Mouse (Mus musculus): ENCODE results near the gene Cfap58.

Gene Cfap58

DNA sequence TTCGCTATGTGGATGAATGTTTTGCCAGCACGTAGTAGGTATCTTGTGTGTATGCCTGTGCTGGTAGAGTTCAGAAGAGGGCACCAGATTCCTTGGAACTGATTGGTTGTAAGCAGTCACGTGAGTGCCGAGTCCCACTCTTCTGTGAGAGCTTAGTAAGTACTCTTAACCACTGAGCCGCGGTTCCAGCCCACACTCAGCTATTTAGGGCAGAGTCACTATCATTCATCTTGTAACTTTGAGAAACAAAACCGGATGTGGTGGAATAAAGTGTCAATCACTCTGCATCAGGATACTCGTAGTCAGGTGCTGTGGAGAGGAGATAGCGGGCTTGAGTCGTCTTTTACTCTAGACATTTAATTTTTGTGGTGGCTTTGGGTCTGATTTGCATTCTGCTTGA, 86.3 kb downstream of the Cfap58 start:
- Histone ChIP-seq H3K27me3 (ENCODE audit: control insufficient read depth, insufficient read depth, low read length, poor library complexity, severe bottlenecking) (no peaks in the 10 kb centered on the region), H3K36me3 (ENCODE audit: control insufficient read depth, insufficient read depth, low read length, poor library complexity, severe bottlenecking) (no peaks in the 10 kb centered on the region)
- DNase-seq (ENCODE audit: low read depth, low spot score), result no peak

DNA sequence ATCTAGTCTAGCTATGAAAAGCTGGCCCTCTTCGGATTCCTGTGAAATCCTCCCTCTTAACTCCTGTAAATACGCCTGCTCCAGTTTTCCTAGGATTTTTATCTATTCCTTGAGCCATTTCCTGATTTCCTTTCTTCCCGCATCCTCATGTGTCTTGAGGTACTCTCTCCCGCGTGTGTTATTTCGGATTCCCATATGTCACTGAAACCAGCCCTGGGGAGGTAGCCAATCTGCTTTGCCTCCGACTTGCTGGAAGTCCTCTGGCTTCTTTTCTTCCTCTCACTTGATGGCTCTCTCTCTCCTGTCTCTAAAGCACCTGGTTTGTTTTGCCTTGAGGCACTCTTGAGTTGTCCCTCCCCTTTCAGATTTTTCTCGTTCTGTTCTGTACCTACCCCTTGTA, 87.9 kb downstream of the Cfap58 start:
- Histone ChIP-seq H3K36me3 (ENCODE audit: control insufficient read depth, insufficient read depth, low read length, poor library complexity, severe bottlenecking) (no peaks in the 10 kb centered on the region), H3K27me3 (ENCODE audit: control insufficient read depth, insufficient read depth, low read length, poor library complexity, severe bottlenecking) (no peaks in the 10 kb centered on the region)
- no peak for DNase-seq (ENCODE audit: low read depth, low spot score)

DNA sequence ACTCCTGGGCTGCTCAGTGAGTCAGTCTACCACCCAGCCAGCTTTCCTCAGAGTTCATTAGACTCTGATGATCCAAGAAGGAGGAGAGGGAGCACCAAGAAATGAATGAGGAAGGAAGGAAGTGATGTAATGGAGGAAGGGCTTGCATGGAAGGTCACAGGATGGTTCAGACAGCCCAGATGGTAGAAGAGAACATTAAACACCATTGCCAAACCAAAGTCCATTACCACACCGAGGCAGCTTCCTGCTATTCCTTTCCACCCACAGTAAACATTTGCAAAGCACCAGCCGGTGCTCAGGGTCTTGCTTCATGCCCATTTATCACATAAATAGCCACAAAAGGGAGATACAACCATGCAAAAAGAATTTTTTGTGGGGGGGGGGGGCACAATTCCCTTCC, 89.4 kb downstream of the Cfap58 start:
- H3K27me3 ChIP-seq (ENCODE audit: control insufficient read depth, insufficient read depth, low read length, poor library complexity, severe bottlenecking), result no peaks in the 10 kb centered on the region
- no peak for DNase-seq (ENCODE audit: low read depth, low spot score)
- no peaks in the 10 kb centered on the region for H3K36me3 ChIP-seq (ENCODE audit: control insufficient read depth, insufficient read depth, low read length, poor library complexity, severe bottlenecking)

DNA sequence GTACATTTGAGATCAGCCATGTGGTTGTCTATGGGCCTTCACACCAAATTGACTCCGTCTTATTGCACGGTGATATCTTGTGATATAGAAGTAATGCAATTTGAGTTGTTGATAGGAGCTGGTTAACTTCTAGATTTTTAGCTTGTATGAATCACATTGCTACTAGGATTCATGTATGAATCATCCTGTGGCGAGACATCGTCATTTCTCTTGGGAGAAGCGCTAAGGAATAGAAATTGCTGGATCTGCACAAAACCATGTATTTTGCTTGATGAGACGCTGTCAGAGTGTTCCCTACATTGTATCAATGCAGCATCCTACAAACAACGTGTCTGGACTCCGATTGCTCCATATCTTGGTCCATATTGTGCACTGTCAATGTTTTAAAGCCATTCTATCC, 102.1 kb downstream of the Cfap58 start:
- Histone ChIP-seq H3K27me3 (ENCODE audit: control insufficient read depth, insufficient read depth, low read length, poor library complexity, severe bottlenecking) (no peaks in the 10 kb centered on the region), H3K36me3 (ENCODE audit: control insufficient read depth, insufficient read depth, low read length, poor library complexity, severe bottlenecking) (no peaks in the 10 kb centered on the region)
- no peak for DNase-seq (ENCODE audit: low read depth, low spot score)

DNA sequence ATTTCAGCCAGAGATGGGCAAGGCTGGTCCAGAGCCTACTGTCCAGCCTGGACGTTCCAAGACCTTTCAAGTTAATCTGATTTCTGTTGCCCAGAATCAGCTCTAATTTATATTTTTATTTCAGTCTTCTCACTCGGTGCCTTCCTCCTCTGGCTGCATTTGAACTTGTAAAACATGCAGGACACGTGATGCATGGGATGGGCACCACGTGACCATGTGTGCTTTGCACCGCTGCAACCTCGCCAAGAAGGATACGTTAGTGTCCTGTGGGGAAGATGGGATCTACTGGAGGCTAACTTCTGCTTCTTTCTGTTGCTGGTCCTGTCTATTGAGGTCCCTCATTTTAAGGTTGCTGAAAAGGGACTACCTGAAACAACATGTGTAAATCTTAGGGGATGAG, 109.8 kb downstream of the Cfap58 start:
- H3K27me3 ChIP-seq (ENCODE audit: control insufficient read depth, insufficient read depth, low read length, poor library complexity, severe bottlenecking), result no peaks in the 10 kb centered on the region
- DNase-seq (ENCODE audit: low read depth, low spot score), result no peak
- no peaks in the 10 kb centered on the region for H3K36me3 ChIP-seq (ENCODE audit: control insufficient read depth, insufficient read depth, low read length, poor library complexity, severe bottlenecking)

DNA sequence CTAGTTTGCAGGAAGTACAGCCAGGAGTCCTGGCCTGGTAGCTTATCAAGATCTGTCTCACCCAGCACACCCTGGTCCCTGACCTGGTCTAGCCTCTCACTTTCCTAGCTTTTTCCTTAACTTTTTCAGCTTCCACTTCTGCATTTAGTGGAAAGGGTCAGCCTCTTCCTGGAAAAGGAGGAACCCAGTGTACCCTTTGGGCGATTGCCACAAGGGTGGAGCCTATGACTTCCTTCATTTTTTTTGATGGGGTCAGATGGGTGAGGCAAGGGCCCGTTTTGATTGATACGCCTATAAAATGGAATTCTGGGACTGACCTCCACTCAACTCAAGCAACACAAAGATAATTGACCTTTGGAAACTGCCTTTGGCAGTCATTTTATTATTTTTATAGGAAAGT, 111.9 kb downstream of the Cfap58 start:
- no peaks in the 10 kb centered on the region for H3K36me3 ChIP-seq (ENCODE audit: control insufficient read depth, insufficient read depth, low read length, poor library complexity, severe bottlenecking)
- H3K27me3 ChIP-seq (ENCODE audit: control insufficient read depth, insufficient read depth, low read length, poor library complexity, severe bottlenecking), result no peaks in the 10 kb centered on the region
- DNase-seq (ENCODE audit: low read depth, low spot score), result no peak

DNA sequence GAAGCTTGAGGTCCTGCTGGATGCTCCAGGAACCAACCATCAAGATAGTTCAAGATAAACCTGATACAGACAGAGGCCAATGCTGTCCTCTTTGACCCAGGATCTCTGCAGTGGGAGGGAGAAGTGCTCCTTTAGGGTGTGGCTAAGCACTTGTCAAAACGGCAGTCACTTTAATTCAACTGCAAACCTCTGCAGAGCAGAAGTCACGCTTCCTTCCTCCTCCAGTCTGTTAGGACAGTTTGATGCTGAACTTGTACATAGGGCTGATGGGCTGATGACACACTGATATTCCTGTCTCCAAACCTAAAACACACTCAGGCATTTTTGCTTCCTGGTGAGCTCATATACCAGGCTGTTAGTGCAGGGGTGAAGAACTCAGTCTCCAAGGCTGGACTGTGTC, 125.8 kb downstream of the Cfap58 start:
- DNase-seq (ENCODE audit: low read depth, low spot score), result no peak
- Histone ChIP-seq H3K36me3 (ENCODE audit: control insufficient read depth, insufficient read depth, low read length, poor library complexity, severe bottlenecking) (no peaks in the 10 kb centered on the region), H3K27me3 (ENCODE audit: control insufficient read depth, insufficient read depth, low read length, poor library complexity, severe bottlenecking) (no peaks in the 10 kb centered on the region; the same call in 1 of the 2 replicates)

DNA sequence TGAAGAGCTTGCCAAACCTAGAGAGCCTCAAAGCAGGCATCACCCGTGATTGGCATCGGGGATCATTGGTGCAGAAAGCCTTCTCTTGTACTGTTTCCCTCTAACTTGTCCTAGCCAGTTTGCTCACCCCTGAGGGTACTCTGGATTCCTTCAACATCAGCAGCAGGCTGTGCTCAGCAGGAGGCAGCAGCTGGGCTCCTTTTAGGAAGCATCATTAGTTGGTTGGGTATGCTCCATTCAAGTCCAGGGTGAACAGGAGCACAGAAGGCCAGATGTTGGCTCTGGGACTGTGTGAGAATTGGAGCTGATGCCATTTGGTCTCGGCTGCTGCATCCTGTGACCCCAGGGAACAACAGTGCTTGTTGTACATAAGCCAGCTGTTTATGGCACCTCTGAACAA, 142.2 kb downstream of the Cfap58 start:
- Histone ChIP-seq H3K36me3 (ENCODE audit: control insufficient read depth, insufficient read depth, low read length, poor library complexity, severe bottlenecking) (no peaks in the 10 kb centered on the region), H3K27me3 (ENCODE audit: control insufficient read depth, insufficient read depth, low read length, poor library complexity, severe bottlenecking) (no peaks in the 10 kb centered on the region)
- DNase-seq (ENCODE audit: low read depth, low spot score), result no peak

DNA sequence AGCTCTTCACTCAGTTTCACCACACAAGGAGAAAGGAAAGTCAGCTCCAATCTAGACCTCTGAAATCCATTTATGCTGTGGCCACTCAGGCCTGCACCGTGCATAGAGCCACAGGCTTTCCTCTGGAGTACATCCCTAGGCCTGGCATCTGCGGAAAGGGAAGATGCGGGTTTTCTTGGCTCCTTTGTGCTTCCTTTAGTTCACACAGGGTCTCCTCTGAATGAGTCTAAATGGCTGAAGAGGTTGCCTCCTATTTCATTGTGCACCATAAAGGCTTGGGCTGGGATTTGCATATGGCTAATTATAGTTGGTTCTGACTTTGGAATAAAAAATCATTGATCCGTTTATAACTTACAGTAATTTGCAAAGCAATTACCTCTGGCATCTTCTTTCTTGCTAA, 144.0 kb downstream of the Cfap58 start:
- H3K36me3 ChIP-seq (ENCODE audit: control insufficient read depth, insufficient read depth, low read length, poor library complexity, severe bottlenecking), result no peaks in the 10 kb centered on the region
- DNase-seq (ENCODE audit: low read depth, low spot score), result no peak
- no peaks in the 10 kb centered on the region for H3K27me3 ChIP-seq (ENCODE audit: control insufficient read depth, insufficient read depth, low read length, poor library complexity, severe bottlenecking)

Data from splenic B cell, adult 2 months (primary cell).